Mouse (Mus musculus) MEL (cell line): ENCODE results near the gene Gcg. TPM values are rescaled to one million over a fixed set of nuclear protein-coding genes. Genes with fewer than 3 reads are reported as not detected.

Experiments
- DNase-seq: peaks from one replicate; pipeline ENCODE4 v3.0.0; 2011; ENCODE audit warnings: low read depth, low spot score
- H3K27ac ChIP-seq: 2 replicates; pipeline ENCODE4 v1.5.1; 2012; ENCODE audit warnings: low read depth, mild to moderate bottlenecking, control low read depth, low read length, moderate library complexity; ENCODE audit not compliant: control insufficient read depth
- H3K27me3 ChIP-seq, 2 experiments: fragments of 150-350 bp in 1 of 2; sonication (generic) in 1 of 2; 2 replicates each; pipeline ENCODE4 v1.6.1; 2012; ENCODE audit warnings: low read length in 2 of 2, mild to moderate bottlenecking in 2 of 2, improper control_type of control experiment in 1 of 2, moderate library complexity in 1 of 2; ENCODE audit not compliant: insufficient read depth in 2 of 2, control insufficient read depth in 1 of 2
- H3K36me3 ChIP-seq, 2 experiments: 2 replicates each; pipeline ENCODE4 v1.6.1; 2012 to 2014; ENCODE audit warnings: low read length in 2 of 2, improper control_type of control experiment in 1 of 2, inconsistent platforms in 1 of 2, mild to moderate bottlenecking in 1 of 2; ENCODE audit not compliant: insufficient read depth in 2 of 2, control insufficient read depth in 1 of 2
- H3K4me1 ChIP-seq, 2 experiments: fragments of 150-350 bp in 1 of 2; sonication (generic) in 1 of 2; 2 replicates each; pipeline ENCODE4 v1.6.1; 2012; ENCODE audit warnings: low read length in 2 of 2, improper control_type of control experiment in 1 of 2, mild to moderate bottlenecking in 1 of 2; ENCODE audit not compliant: insufficient read depth in 2 of 2, control insufficient read depth in 1 of 2
- H3K4me3 ChIP-seq, 2 experiments: fragments of 150-350 bp in 1 of 2; sonication (generic) in 1 of 2; 2 replicates each; pipeline ENCODE4 v1.5.1; 2012; ENCODE audit warnings: low read depth in 2 of 2, low read length in 2 of 2, mild to moderate bottlenecking in 2 of 2, moderate library complexity in 2 of 2, control low read depth in 1 of 2, improper control_type of control experiment in 1 of 2; ENCODE audit not compliant: control insufficient read depth in 1 of 2, insufficient read depth in 1 of 2
- H3K79me2 ChIP-seq: 2 replicates; pipeline ENCODE4 v1.6.1; 2012; ENCODE audit warnings: mild to moderate bottlenecking, low read length, moderate library complexity; ENCODE audit not compliant: control insufficient read depth, poor library complexity, insufficient read depth
- H3K9ac ChIP-seq: 2 replicates; pipeline ENCODE4 v1.6.1; 2012; ENCODE audit warnings: low read depth, mild to moderate bottlenecking, control low read depth, low read length, moderate library complexity; ENCODE audit not compliant: control insufficient read depth, poor library complexity, severe bottlenecking
- H3K9me3 ChIP-seq: fragments of 150-350 bp; sonication (generic); replicated peaks from 2 replicates; pipeline ENCODE4 v1.6.1; 2012; ENCODE audit warnings: mild to moderate bottlenecking, low read length, improper control_type of control experiment, moderate library complexity; ENCODE audit not compliant: insufficient read depth
- CHD1 ChIP-seq: IDR thresholded peaks from 2 replicates; pipeline ENCODE4 v1.6.1; 2012; ENCODE audit warnings: low read depth, mild to moderate bottlenecking, inconsistent platforms, low read length, improper control_type of control experiment
- E2F4 ChIP-seq: IDR thresholded peaks from 2 replicates; pipeline ENCODE4 v1.6.1; 2011; ENCODE audit warnings: low read depth, low read length, improper control_type of control experiment, borderline replicate concordance
- EP300 ChIP-seq, 2 experiments: IDR thresholded peaks; 2 replicates each; pipeline ENCODE4 v1.6.1; 2011; ENCODE audit warnings: improper control_type of control experiment in 2 of 2, low read length in 2 of 2, low read depth in 1 of 2, mild to moderate bottlenecking in 1 of 2
- HCFC1 ChIP-seq: IDR thresholded peaks from 2 replicates; pipeline ENCODE4 v1.6.1; 2012; ENCODE audit warnings: low read depth, mild to moderate bottlenecking, inconsistent platforms, low read length, improper control_type of control experiment, moderate library complexity
- JUND ChIP-seq: IDR thresholded peaks from 2 replicates; pipeline ENCODE4 v1.6.1; 2011; ENCODE audit warnings: low read depth, mild to moderate bottlenecking, improper control_type of control experiment, low read length
- MAZ ChIP-seq: IDR thresholded peaks from 2 replicates; pipeline ENCODE4 v1.6.1; 2012; ENCODE audit warnings: low read depth, mild to moderate bottlenecking, inconsistent platforms, low read length, improper control_type of control experiment
- MEF2A ChIP-seq: IDR thresholded peaks from 2 replicates; pipeline ENCODE4 v1.6.1; 2014; ENCODE audit warnings: low read depth, mild to moderate bottlenecking, inconsistent platforms, low read length, improper control_type of control experiment; ENCODE audit not compliant: poor library complexity, insufficient replicate concordance, severe bottlenecking; ENCODE audit errors: extremely low read depth
- MYC ChIP-seq: IDR thresholded peaks from 2 replicates; pipeline ENCODE4 v1.6.1; 2011; ENCODE audit warnings: low read depth, mild to moderate bottlenecking, low read length, improper control_type of control experiment, moderate library complexity
- NELFE ChIP-seq: IDR thresholded peaks from 2 replicates; pipeline ENCODE4 v1.6.1; 2011; ENCODE audit warnings: low read depth, low read length, improper control_type of control experiment
- POLR2A ChIP-seq, 2 experiments: IDR thresholded peaks; 2 replicates each; pipeline ENCODE4 v1.6.1; 2011 to 2012; ENCODE audit warnings: low read length in 2 of 2, mild to moderate bottlenecking in 2 of 2, control low read depth in 1 of 2, improper control_type of control experiment in 1 of 2, low read depth in 1 of 2, moderate library complexity in 1 of 2; ENCODE audit not compliant: control insufficient read depth in 1 of 2, insufficient read depth in 1 of 2, poor library complexity in 1 of 2
- RAD21 ChIP-seq: IDR thresholded peaks from 2 replicates; pipeline ENCODE4 v1.6.1; 2011; ENCODE audit warnings: mild to moderate bottlenecking, low read depth, low read length, improper control_type of control experiment
- SIN3A ChIP-seq: IDR thresholded peaks from 2 replicates; pipeline ENCODE4 v1.6.1; 2012; ENCODE audit warnings: low read length, improper control_type of control experiment, inconsistent platforms
- SMC3 ChIP-seq: IDR thresholded peaks from 2 replicates; pipeline ENCODE4 v1.6.1; 2011; ENCODE audit warnings: low read depth, low read length, improper control_type of control experiment
- TAL1 ChIP-seq: IDR thresholded peaks from 2 replicates; pipeline ENCODE4 v1.6.1; 2012; ENCODE audit warnings: mild to moderate bottlenecking, inconsistent platforms, low read length, moderate library complexity, mixed read lengths
- TBP ChIP-seq: IDR thresholded peaks from 2 replicates; pipeline ENCODE4 v1.8.0; 2011; ENCODE audit warnings: low read depth, low read length, improper control_type of control experiment
- TCF12 ChIP-seq: IDR thresholded peaks from 2 replicates; pipeline ENCODE4 v1.6.1; 2014; ENCODE audit warnings: low read depth, mild to moderate bottlenecking, inconsistent platforms, low read length, improper control_type of control experiment, moderate library complexity
- ZC3H11A ChIP-seq: IDR thresholded peaks from 2 replicates; pipeline ENCODE4 v1.6.1; 2012; ENCODE audit warnings: low read depth, mild to moderate bottlenecking, inconsistent platforms, low read length, improper control_type of control experiment
- ZKSCAN1 ChIP-seq: IDR thresholded peaks from 2 replicates; pipeline ENCODE4 v1.6.1; 2012; ENCODE audit warnings: low read depth, mild to moderate bottlenecking, inconsistent platforms, low read length, improper control_type of control experiment, moderate library complexity
- ZNF384 ChIP-seq: IDR thresholded peaks from 2 replicates; pipeline ENCODE4 v1.6.1; 2012; ENCODE audit warnings: low read depth, mild to moderate bottlenecking, inconsistent platforms, low read length, improper control_type of control experiment
- polyA plus RNA-seq, 2 experiments: library from polyadenylated mRNA; stranded (reverse) in 1 of 2; unstranded in 1 of 2; fragments of >175 nt in 1 of 2; fragments of >200 nt in 1 of 2; gene quantifications; 2 replicates each; pipeline versions ENCODE4 v1.2.1 to v1.2.4; 2012; ENCODE audit warnings: low replicate concordance in 2 of 2, low read depth in 1 of 2; ENCODE audit not compliant: insufficient read length in 2 of 2, insufficient read depth in 1 of 2, missing spikeins in 1 of 2
- total RNA-seq: library from RNA; depleted of rRNA; stranded (reverse); fragments of 300-350 nt; gene quantifications from 2 replicates; pipeline ENCODE4 v1.2.3, GENCODE M21; 2012

Gcg gene
- total and polyA plus RNA-seq, 3 experiments: not detected

- H3K79me2 ChIP-seq: no peaks in the 10 kb centered on the region
- H3K27me3 ChIP-seq: no peaks in the 10 kb centered on the region; a peak in 1 of 4 replicates
- H3K9ac ChIP-seq: no peak overlapping the region
- H3K9me3 ChIP-seq: no peaks in the 10 kb centered on the region
- no peaks in the 10 kb centered on the region for H3K4me1 ChIP-seq
- no peak overlapping the region for H3K4me3 ChIP-seq
- no peak overlapping the region for H3K27ac ChIP-seq
- DNase-seq: no peak
- TF ChIP-seq CHD1: no peak
- TF ChIP-seq TCF12: no peak
- TF ChIP-seq MEF2A: no peak
- no peak for TF ChIP-seq ZKSCAN1
- no peak for TF ChIP-seq HCFC1
- no peak for TF ChIP-seq SIN3A
- TF ChIP-seq MYC: no peak
- no peak for TF ChIP-seq SMC3
- no peak for TF ChIP-seq ZC3H11A
- TF ChIP-seq TBP: no peak
- no peak for TF ChIP-seq ZNF384
- TF ChIP-seq JUND: no peak
- no peaks in the 10 kb centered on the region for H3K36me3 ChIP-seq
Measured at GRCm38 (mm10) chr2:62506441-62506840, 23.0 kb upstream of the Gcg start.

GRCm38 (mm10) chr2:62504269-62504796, 20.9 kb upstream of the Gcg start:
- no peak for TF ChIP-seq NELFE
- no peak for TF ChIP-seq EP300 (IDR thresholded peaks at IDR 0.05; ENCODE audit: low read depth in 1 of 2, low read length in 2 of 2)
- no peak for TF ChIP-seq MAZ
- no peak for TF ChIP-seq E2F4
- no peak for TF ChIP-seq POLR2A (IDR thresholded peaks at IDR 0.05; ENCODE audit: control insufficient read depth in 1 of 2, insufficient read depth in 1 of 2, low read depth in 1 of 2, low read length in 2 of 2, poor library complexity in 1 of 2)
- no peak for TF ChIP-seq SIN3A
- no peak for TF ChIP-seq RAD21
- no peak for TF ChIP-seq TAL1
- TF ChIP-seq, all 39 proteins: peak for 0
- Histone ChIP-seq H3K9me3 (no peaks in the 10 kb centered on the region), H3K27ac (no peak overlapping the region), H3K4me3 (no peak overlapping the region), H3K27me3 (no peaks in the 10 kb centered on the region; a peak in 1 of 4 replicates), H3K79me2 (no peaks in the 10 kb centered on the region), H3K4me1 (no peaks in the 10 kb centered on the region), H3K36me3 (no peaks in the 10 kb centered on the region), H3K9ac (no peak overlapping the region)
- DNase-seq: no peak
